Mouse (Mus musculus) stomach, postnatal 0 days (tissue): ENCODE data around the gene Prcd.
"Not testable (repeated sequence)": the region's sequence is repeated elsewhere in the genome, so short reads cannot be mapped to it uniquely, and the experiment has no call there.

Experiments
- CTCF ChIP-seq: IDR thresholded peaks from 2 replicates; pipeline ENCODE4 v1.5.1; 2016; ENCODE audit warnings: antibody characterized with exemption, low read depth, mild to moderate bottlenecking, moderate library complexity
- EP300 ChIP-seq: optimal IDR thresholded peaks from 2 replicates; pipeline ENCODE3; 2016; ENCODE audit warnings: antibody characterized with exemption

GRCm38 (mm10) chr11:116611168-116611567, 42.2 kb upstream of the Prcd start:
- not testable (repeated sequence) for TF ChIP-seq EP300, CTCF
